Mouse (Mus musculus) left cerebral cortex, postnatal 4 days (tissue): ENCODE data around the gene Zfp219. TPM values are rescaled to one million over a fixed set of nuclear protein-coding genes. Genes with fewer than 3 reads are reported as not detected.

Experiments
- total RNA-seq, 2 experiments: library from RNA; stranded (reverse); gene quantifications; 2 replicates each; pipeline ENCODE4 v1.2.3; 2021

The Zfp219 gene
- total RNA-seq, 2 experiments from 2014 or later = 32.3 to 36.7 TPM

Other genes starting within 250 kb of the Zfp219 start
- not detected for gene Ang4, start 247.1 kb downstream of the Zfp219 start, total RNA-seq
- gene AY358078, start 220.7 kb downstream of the Zfp219 start, total RNA-seq = not detected
- gene Ear6, start 167.0 kb downstream of the Zfp219 start, total RNA-seq = not detected
- 10 to 100 TPM; 50.3 to 63.4 TPM for gene Mettl17, start 135.9 kb downstream of the Zfp219 start, total RNA-seq
- 1 to 10 TPM; 4.8 to 5.4 TPM for gene Slc39a2, start 127.8 kb downstream of the Zfp219 start, total RNA-seq
- 100 to 1,000 TPM; 172 to 173 TPM for gene Ndrg2, start 106.6 kb downstream of the Zfp219 start, total RNA-seq
- gene Tppp2, start 102.3 kb downstream of the Zfp219 start, total RNA-seq = not detected
- not detected for gene Rnase13, start 98.0 kb downstream of the Zfp219 start, total RNA-seq
- 10 to 100 TPM; 59.8 to 68.1 TPM for gene Arhgef40, start 36.0 kb downstream of the Zfp219 start, total RNA-seq
- gene Tmem253, start 5.1 kb downstream of the Zfp219 start, total RNA-seq = under 1 TPM in 1 of 2 experiments, not detected in 1; 0.38 TPM
- not detected for gene Olfr221, start 21.7 kb upstream of the Zfp219 start, total RNA-seq
- gene Hnrnpc, start 83.3 kb upstream of the Zfp219 start, total RNA-seq = 100 to 1,000 TPM; 220 to 223 TPM
- 1 to 10 TPM; 2.3 to 2.5 TPM for gene Rpgrip1, start 90.0 kb upstream of the Zfp219 start, total RNA-seq
- 10 to 100 TPM; 71.3 to 73.2 TPM for gene Supt16, start 176.7 kb upstream of the Zfp219 start, total RNA-seq
- 100 to 1,000 TPM; 142 to 154 TPM for gene Chd8, start 237.0 kb upstream of the Zfp219 start, total RNA-seq